Mouse (Mus musculus) adrenal gland, adult (tissue): ENCODE results near the gene Arhgap9.

ENCODE experiments used
- DNase-seq, 2 experiments: peaks; one replicate each; pipeline ENCODE4 v3.0.0; 2022 to 2023; ENCODE audit warnings: low spot score in 1 of 2; ENCODE audit not compliant: inconsistent age in 2 of 2

Gene Arhgap9

DNA sequence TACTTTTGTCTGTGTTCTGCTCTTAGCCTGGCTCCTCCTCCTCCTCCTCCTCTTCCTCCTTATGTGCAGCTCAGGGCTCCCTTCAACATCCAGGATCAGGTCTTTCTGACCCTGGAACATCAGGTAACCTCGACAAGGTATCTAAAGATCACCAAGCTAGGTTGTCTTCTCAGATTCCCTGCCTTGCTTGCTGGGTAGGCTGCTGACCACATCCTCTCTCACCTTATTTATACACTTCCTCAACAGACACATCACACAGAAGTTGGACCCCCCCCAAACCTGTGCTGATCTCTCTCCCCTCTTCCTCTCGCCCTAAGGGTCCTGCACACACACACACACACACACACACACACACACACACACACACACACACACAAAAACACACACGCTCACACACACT, at the start of gene Arhgap9:
Gene Arhgap9, plus strand, starts transcription at position 344 of the 400 bp plus-strand sequence.
- no peak for DNase-seq

DNA sequence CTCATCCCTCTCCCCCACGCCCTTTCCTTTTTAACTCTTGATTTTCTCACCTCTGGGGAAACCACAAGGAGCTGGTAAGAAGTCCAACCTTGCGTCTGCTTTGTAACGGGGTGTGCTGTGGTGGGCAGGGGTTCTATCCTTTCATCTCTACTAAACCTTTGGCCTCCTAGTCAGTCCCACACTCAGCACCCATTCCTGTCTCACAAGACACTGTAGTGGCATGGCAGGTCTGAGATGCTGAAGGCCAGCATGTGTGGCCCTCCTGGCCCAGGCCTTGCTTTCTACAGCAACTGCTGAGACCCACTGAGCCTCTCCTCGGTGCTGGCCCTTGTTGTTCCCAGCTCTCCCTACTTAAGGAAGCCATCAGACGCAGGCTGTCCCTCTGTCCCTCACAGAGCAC, 49.4 kb upstream of the Arhgap9 start:
- no peak for DNase-seq

GRCm38 (mm10) chr10:127274261-127275022, 47.3 kb upstream of the Arhgap9 start:
- DNase-seq, result no peak

DNA sequence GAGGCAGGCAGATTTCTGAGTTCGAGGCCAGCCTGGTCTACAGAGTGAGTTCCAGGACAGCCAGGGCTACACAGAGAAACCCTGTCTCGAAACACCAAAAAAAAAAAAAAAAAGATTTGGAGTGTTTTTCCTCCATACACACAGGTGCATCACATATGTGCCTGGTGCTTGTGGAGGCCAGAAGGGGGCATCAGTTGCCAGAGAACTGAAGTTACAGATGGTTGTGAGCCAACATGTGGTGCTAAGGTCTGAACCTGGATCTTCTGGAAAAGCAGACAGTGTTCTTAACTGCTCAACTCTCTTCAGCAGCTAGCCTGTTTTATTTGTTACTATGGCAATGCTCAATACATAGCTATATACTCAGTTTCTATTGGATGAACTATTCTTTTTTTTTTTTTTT, 42.0 kb upstream of the Arhgap9 start:
- no peak for DNase-seq

GRCm38 (mm10) chr10:127281316-127281715, 40.4 kb upstream of the Arhgap9 start:
- no peak for DNase-seq

DNA sequence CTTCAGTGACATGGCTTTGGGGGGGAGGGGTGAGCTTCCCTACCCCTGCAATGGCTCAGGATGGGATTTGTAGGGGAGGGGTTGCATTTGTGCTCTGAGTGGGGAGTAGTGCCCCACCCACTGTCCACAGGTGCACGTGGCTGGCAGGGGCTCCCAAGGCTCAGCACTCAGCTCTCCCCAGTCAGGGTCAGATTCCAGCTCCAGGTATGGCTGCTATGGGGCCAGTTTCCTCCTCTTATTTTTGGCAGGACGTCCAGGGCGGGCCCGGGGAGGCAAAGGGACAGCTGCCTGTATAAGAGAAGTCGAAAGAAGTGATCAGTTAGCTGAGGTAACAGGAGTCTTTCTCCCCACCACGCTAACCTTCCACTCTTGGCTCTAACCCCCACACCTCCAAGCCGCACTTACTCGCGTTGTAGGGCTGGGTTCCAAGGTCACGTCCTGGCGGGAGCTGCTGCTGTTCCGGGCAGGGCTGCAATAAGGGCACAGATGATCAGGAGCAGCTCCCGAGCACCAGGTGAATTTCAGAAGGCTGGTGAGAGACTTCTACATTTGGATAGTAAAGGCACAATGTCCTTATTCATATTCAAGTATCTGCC, 39.0 kb upstream of the Arhgap9 start:
- peak; percentile 36 to 77 for DNase-seq

DNA sequence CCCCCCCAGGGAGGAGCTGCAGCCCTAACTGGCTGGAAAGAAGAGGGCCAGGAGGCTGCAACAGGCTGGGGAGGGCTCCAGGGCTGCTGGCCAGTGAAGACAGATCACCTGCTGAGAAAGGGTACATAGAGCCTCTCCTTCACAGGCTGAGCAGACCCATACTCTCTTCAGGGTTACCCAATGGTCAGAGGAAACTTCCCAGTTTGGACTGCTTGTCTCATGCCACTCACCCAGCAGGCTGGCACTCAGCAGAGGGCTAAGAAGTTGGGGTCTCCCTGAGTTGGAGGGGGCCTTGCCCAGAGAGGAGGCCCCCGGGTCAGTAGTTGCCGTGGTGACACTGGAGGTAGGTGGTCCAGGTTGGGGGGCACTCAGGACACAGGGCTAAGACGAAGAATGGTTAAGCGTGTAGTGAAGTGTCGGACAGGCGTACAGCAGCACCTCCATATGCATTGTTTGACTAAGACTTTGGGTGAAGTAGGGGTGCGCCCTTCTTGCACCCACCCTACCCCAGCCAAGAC, 37.6 kb upstream of the Arhgap9 start:
- DNase-seq, result peak in 1 of 2 experiments; percentile 10

DNA sequence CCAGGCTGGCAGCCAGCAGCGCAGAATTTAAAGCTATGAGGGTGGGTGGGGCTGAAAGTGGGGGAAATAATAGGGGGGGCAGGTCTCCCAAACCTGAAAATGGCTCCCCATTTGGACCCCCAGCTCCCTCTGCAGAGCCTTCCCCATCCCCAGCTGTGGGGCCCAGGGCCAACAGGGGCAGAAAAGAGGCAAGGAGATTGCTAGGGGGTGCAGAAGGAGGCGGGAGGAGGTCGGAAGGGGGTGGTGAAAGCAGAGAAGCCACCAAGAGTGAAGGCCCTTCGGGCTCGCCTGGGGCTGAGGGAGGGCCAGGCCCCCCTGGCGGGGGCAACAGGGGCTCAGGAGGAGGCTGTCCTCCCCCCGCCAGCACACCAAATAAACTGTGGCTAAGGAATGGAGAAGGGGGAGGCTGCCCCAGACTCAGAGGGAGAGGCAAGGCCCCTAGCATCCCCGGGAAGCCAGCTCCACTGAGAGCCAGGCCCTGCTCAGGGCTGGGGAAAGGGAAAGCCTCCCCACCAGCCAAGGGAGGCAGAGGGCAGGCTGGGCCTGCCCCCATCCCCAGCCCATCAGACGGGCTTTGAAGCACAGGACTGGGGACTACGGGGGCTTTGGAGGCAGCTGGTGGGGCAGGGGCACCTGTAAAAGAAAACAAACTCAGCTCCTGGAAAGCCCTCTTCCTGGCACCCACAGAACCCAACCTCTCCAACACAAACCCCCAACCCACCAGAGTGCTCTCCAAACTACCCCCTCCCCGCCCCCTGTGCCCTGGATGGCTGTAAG, 36.9 kb upstream of the Arhgap9 start:
- peak in 1 of 2 experiments; percentile 13 for DNase-seq

GRCm38 (mm10) chr10:127285644-127286043, 36.1 kb upstream of the Arhgap9 start:
- peak; percentile 31 to 41 for DNase-seq

GRCm38 (mm10) chr10:127286194-127286593, 35.6 kb upstream of the Arhgap9 start:
- peak in 1 of 2 experiments; percentile 28 for DNase-seq

- peak; percentile 49 to 58 for DNase-seq
These were observed 35.0 kb upstream of the Arhgap9 start for GRCm38 (mm10) chr10:127286730-127287129.

- peak in 1 of 2 experiments; percentile 42 for DNase-seq
These were observed 34.4 kb upstream of the Arhgap9 start for GRCm38 (mm10) chr10:127287271-127287935.

DNA sequence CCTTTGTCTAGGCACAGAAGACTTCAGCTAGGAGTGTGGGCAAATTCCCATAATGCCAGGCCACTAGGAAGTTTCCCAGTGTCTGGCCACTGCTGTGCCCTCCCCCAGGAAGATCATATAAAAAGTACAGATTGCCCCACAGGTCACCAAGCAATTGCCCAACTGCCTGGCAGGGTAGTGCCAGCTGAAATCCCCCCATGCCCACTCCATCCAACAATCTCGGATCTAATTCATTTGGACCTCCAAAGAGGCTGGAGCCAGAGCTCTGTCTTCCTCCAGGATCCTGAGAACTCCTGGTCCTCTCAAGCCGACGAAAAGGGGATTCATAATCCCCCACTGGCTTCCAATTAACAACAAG, 33.8 kb upstream of the Arhgap9 start:
- no peak for DNase-seq

- DNase-seq, result no peak
These were observed 33.4 kb upstream of the Arhgap9 start for GRCm38 (mm10) chr10:127288328-127288799.

DNA sequence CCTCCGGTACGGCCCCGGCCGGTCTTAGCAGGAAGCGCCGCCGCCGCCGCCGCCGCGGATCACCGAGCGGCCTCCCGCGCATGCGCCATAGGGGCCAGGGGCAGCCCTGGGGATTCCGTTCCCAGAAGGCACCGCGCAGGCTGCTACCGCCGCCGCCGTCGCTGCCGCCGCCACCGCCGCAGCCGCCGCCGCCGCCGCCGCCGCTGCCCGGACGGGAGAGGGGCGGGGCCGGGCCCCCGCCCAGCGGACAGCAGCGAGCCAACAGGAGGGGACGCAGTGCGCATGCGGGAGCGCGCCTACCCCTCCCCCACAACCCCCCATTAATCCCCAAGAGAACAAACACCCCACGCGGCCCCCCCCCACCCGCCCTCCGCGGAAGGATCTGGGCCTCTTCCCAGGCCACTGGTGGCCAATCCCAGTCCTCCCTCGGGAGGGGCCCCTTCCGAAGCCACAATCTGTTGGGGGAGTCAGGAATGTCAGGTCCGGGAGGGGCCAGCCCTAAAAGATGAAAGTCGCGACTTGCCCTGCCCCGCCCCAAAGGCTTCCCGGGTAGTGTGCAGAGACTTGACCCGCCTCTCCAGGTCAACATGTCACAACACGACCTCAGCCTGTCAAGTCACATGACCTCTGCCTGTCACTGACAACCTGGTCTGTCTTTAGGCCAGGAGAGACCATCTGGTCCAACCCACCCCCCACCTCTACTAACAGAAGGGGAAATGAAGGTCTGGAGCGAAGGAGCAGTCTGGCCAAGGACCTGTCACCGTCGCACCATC, 32.8 kb upstream of the Arhgap9 start, which contains the start of gene Mbd6:
Gene Mbd6, minus strand, starts transcription at position 219 of the 773 bp plus-strand sequence.
- peak; percentile 94 to 97 for DNase-seq

DNA sequence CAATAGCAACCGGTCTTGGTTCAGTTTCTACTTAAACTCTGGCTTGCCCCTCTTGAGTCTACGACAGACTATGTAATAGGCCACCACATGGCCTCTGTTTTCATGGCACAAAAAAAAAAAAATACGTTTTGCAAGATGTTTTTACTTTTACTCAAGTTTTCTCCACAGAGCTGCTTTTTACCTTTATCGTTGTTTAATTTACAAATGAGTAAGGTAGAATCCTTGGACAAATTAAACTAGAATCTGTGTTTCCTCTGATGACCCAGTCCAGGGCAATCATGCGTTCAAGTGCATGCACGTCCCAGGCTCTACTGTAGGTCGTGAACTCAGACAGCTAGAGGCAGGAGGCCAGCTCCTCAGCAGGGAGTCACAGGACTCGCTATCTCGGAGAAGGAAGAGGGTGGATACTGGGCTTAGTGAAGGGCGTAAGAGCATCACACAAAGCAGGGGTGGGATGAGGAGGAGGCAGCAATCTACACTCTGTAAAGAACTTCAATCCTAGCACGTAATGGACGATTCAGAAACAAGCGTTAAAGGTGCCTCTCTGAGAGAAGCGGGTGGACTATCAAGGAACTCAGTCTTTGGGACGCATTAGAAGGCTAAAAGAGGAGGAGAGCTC, 32.1 kb upstream of the Arhgap9 start:
- DNase-seq, result peak in 1 of 2 experiments; percentile 66

- peak; percentile 100 for DNase-seq
These were observed 31.3 kb upstream of the Arhgap9 start for GRCm38 (mm10) chr10:127290307-127290929.

DNA sequence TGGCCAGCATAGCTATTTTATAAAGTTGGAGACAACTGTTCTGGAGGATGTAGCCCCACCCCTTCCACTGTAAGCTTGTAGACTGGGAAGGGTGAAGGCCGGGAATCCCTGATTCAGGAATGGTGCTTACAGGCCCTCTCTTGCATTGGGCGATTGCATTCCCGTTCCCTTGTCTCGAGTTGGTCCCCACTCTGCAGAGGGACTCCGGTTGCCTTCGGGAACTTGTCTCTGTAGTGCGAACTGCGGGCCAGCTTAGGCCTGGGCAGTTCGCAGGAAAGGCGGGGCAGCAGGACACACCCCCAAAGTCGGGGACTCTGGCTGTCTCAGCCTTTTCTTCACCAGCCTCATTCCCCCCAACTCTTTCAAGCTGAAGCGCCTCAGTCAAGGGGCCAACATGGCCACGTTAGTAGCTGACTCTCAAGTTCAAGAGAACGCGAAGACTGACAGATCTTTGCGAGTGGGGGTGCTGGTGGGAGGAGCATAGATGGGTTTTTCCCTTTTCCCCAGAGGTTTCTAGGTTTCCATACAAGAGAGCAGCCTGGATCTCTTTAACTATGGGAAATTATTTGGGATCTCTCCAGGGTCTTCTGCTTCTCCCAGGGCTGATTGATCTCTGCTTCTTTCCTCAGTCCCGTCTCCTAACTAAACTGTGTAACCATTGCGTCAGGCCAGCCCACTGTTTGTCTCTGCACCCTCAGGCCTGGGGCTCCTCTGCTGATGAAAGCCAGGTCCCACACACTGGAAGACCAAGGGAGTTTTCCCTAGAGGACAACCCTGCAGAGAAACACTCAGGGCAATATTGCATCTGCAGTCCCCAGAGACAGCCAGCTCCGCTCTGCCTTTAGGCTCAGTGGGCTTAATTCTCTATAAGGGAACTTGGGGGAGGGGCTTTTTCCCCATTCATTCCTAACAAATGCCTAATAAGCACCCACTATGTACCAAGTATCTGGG, 30.6 kb upstream of the Arhgap9 start:
- DNase-seq, result peak; percentile 82 to 93
